Mouse (Mus musculus) MN1 (cell line): Measurements from ENCODE around the gene Fam208a.

ENCODE experiments used
- DNase-seq: peaks from one replicate; pipeline ENCODE4 v3.0.0-alpha.2; 2016; ENCODE audit warnings: low spot score

The Fam208a gene

DNA sequence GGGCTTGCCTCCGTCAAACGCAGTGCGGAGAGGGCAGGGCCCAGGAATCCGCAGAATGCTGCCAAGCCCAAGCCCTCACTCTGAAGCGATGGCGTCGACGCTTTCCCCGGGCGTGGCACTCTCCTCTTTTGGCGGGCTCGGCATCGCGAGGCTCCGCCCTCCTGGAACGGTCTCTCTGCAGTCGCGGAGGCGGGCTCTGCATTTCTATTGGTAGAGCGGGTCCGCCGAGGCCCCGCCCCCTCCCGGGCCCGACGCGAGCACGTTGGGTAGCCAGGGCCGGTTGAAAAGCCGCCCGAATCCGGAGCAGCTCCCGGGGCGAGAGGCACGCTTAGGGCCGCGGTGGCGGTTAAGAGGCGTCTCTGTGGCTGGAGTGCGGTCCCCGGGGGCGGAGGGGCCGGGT is at the start of gene Fam208a:
Fam208a (plus strand) TSS at position 262 of the 400 bp plus-strand sequence.
- peak; percentile 89 for DNase-seq

- DNase-seq: no peak
These were observed 49.2 kb upstream of the Fam208a start for GRCm38 (mm10) chr14:27379404-27379803.

- DNase-seq: no peak
These were observed 47.2 kb upstream of the Fam208a start for GRCm38 (mm10) chr14:27381459-27381858.

DNA sequence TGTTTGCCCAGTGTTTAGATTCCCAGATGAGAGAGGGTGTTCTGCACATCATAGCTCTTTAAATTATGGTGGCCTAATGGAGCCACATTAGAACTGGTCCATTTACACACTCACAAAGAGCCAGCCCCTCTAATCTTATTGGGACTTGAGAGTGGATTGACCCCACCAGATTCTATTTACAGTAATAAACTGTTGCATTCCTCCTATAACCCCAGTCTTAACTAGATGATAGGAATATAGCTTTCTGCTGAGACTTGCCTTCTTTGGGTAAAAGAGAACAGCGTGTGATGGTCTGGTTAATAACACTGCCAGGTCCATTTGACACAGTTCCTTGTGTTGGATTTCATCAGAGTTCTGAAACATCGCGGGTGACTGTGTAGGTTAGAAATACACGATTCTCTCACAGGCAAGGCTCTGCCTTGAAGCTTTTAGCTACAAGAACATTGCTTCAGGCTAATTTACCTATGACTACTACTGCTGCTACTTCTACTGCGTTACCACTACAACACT is 45.3 kb upstream of the Fam208a start:
- DNase-seq: no peak

- no peak for DNase-seq
These were observed 44.5 kb upstream of the Fam208a start for GRCm38 (mm10) chr14:27384143-27384542.

DNA sequence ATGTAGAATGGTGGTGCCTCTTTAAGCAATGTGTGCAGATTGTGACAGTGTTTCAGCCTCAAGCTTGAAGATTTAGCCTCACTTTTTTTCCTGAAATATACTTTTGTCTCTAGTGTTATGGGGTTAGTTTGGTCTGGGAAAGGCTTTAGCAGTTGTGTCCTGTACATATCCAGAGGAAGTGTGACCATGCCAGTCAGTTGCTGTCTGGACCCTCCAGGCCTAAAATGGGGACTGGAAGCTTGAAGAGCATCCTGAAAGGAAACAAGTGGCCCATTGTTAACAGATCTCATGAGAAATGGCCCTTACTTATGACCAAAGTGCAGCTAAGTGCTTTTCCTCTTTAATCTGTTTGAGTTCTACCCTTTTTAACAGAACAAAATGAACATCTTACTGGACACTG is 40.0 kb upstream of the Fam208a start:
- DNase-seq: no peak

DNA sequence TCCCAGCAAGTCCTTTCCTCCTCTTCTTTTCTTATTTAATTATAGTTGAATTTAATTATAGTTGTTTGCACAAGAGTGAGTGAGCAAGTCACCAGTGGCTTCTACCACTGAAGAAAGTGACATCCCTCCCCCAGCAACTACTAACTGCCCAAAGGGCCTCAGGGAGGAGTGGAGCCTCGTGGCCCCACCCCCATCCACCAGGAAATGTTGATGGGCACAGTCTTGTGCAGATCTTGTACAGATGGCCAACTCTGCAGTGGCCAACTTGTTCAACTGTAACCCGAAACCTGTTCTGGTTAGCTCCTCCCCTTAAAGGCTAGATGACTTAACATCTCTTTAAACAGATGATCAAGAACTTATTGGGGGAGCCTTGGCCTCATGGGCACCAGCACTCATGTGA is 38.9 kb upstream of the Fam208a start:
- DNase-seq: no peak

DNA sequence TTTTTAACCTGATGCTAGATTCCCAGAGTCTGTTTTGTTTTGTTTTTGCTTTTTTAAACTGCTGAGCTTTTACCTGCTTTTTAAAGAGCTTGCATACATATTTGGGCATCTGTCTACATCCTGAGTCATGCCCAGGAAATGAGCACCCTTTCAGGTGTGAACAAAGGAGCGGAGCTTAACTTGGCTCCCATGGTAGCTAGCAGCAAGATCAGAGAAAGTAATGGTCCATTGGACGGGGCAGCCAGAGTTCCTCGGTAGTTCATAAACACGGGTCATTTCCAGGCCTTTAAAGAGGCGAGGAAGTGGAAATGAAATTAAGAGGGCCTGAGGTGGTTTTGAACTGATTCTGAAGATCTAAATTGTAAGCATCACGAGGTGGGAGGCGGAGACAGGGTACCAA is 38.0 kb upstream of the Fam208a start:
- DNase-seq: no peak

GRCm38 (mm10) chr14:27391776-27392308 is 36.8 kb upstream of the Fam208a start:
- no peak for DNase-seq

GRCm38 (mm10) chr14:27392660-27393059 is 36.0 kb upstream of the Fam208a start:
- DNase-seq: no peak

DNA sequence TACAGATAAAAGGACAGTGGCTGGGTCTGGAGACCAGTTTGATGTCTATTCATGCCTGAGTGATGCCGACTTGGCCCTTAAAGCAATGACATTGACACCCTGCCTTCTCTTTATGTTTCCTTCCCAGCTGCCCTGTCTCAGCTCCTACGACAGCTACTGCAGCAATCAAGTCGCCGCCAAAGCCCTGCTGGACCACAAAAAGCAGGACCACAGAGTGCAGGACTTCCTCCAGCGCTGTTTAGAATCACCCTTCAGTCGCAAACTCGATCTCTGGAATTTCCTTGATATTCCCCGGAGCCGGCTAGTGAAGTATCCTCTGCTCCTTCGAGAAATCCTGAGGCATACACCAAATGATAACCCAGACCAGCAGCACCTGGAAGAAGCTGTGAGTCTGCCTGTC is 34.8 kb upstream of the Fam208a start:
- DNase-seq: no peak

- DNase-seq: no peak
These were observed 32.2 kb upstream of the Fam208a start for GRCm38 (mm10) chr14:27396424-27396823.

- DNase-seq: no peak
These were observed 31.1 kb upstream of the Fam208a start for GRCm38 (mm10) chr14:27397526-27397925.

GRCm38 (mm10) chr14:27400495-27400894 is 28.1 kb upstream of the Fam208a start:
- no peak for DNase-seq

DNA sequence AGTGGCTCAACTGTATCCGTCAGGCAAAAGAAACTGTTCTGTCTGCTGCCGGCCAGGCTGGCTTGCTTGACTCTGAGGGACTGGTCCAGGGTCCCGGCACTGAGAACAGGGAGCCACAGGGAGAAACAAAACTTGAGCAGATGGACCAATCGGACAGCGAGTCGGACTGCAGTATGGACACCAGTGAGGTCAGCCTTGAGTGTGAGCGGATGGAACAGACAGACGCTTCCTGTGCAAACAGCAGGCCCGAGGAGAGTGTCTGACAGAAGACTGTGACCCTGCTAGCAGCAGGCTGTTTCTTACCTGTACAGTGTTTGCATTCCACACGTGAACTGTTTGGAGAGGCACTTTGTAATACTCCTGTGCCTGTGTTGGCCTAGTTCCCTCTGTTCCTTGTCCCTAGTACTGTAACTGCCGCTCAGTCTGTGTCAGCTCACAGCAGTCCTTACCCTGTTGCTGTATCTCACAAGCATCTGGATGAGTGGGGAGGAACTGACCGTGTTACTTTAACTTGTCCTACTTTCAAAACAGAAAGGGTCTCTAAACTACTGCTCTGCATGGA is 26.8 kb upstream of the Fam208a start:
- no peak for DNase-seq

- no peak for DNase-seq
These were observed 26.0 kb upstream of the Fam208a start for GRCm38 (mm10) chr14:27402332-27403250.

GRCm38 (mm10) chr14:27405452-27405851 is 23.2 kb upstream of the Fam208a start:
- no peak for DNase-seq

DNA sequence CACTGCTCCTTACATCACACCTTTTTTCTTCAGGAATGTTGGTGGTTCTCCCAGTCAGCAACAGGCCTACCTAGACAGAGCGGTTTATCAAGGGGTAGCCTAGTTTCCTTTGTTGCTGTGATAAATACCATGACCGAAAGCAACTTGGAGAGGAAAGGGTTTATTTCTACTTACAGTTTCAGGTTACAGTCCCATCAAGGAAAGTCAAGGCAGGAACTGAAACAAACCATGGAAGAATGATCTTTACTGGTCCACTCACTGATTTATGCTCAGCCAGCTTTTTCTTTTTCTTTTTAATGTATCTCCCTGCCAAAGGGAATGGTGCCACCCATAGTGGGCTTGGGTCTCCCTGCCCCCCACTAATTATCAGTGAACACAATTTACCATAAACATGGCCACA is 22.7 kb upstream of the Fam208a start:
- no peak for DNase-seq

DNA sequence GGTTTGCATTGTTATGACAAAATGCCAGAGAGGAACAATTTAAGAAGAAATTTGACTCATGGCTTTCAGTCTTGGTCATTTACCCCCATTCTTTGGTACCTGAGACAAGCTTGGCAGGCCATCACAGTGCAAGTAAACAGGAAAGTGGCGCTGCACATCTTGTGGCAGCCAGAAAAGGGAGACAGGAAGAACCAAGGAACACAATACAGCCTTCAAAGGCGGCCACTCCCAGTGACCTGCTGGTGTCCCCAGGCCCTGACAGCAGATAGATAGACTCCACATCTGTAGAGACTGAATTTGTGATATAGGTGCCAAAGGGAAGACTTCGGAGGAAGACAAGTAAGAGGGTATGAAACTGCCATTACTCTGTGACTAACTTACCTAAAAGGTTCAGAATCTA is 20.4 kb upstream of the Fam208a start:
- no peak for DNase-seq

- DNase-seq: no peak
These were observed 19.0 kb upstream of the Fam208a start for GRCm38 (mm10) chr14:27409662-27410061.

DNA sequence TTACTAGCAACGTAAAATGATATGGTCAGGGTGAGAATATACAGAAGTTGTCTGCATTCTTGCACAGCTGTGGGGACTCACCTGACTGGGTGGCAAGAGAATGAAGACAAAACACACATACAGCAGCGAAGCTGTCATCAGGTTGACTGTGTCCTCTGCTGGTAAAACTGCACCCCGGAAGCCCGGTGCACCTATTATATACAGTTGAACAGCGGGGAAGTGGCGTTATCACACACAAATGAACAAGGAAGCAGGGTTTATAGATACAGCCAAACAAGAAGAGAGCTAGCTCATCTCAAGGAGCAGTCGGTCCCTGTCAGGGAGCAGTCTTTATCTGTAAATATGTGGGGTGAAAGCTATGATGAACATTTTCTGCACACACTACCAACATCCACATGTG is 17.1 kb upstream of the Fam208a start:
- DNase-seq: no peak

- DNase-seq: no peak
These were observed 15.9 kb upstream of the Fam208a start for GRCm38 (mm10) chr14:27412699-27413098.

DNA sequence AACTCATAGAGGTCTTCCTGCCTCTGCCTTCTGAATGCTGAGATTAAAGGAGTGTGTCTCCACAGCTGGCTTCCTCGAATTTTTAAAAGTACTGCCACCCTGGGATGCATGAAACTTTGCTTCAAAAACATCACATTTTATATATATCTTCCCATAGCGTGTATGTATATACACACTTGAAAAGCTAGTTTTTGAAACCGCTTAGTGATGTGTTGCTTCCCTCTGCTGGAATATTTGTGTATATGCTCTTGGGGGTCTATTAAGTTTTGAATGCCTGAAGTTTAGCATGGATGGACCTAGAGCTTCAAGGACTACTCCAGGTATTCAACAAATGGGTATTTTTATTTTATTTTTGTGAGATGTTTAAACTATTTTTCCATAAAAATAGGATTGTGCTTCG is 14.7 kb upstream of the Fam208a start:
- DNase-seq: peak; percentile 57
